Mouse (Mus musculus) stomach, postnatal 0 days (tissue): ENCODE results near the gene Vpreb2.
"Not testable (repeated sequence)": the region's sequence is repeated elsewhere in the genome, so short reads cannot be mapped to it uniquely, and the experiment has no call there.

ENCODE experiments used
- CTCF ChIP-seq: IDR thresholded peaks from 2 replicates; pipeline ENCODE4 v1.5.1; 2016; ENCODE audit warnings: antibody characterized with exemption, low read depth, mild to moderate bottlenecking, moderate library complexity
- EP300 ChIP-seq: optimal IDR thresholded peaks from 2 replicates; pipeline ENCODE3; 2016; ENCODE audit warnings: antibody characterized with exemption

GRCm38 (mm10) chr16:17956052-17956638 lies 24.1 kb upstream of the Vpreb2 start:
- TF ChIP-seq CTCF, EP300: not testable (repeated sequence)
